Mouse (Mus musculus): Measurements from ENCODE around the gene Gcnt4.

Gcnt4 gene

DNA sequence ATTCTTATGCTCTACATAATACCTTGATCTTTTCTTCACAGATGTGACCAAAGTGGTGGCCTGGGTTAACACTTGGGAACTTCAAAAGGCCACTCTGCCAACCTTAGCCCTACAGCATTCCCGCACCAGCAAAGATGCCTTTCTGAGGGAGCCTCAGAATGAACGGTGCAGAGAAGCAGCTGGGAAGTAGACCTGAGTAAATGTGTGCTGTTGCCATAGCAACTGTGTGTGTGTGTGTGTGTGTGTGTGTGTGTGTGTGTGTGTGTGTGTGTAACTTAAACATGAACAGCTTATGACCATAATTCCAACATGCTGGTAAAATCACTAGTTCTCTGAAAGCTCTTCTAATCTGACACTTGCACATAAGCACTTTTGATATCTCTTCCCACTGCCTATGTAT, 27.4 kb downstream of the Gcnt4 start:
- DNase-seq: no peak

- DNase-seq: no peak
Measured at GRCm38 (mm10) chr13:96956466-96956865, 32.0 kb downstream of the Gcnt4 start.

GRCm38 (mm10) chr13:96960019-96960418, 35.5 kb downstream of the Gcnt4 start:
- DNase-seq: no peak

- no peak for DNase-seq
Measured at GRCm38 (mm10) chr13:96961366-96962157, 37.1 kb downstream of the Gcnt4 start.

- DNase-seq: no peak
Measured at GRCm38 (mm10) chr13:96962801-96963200, 38.3 kb downstream of the Gcnt4 start.

DNA sequence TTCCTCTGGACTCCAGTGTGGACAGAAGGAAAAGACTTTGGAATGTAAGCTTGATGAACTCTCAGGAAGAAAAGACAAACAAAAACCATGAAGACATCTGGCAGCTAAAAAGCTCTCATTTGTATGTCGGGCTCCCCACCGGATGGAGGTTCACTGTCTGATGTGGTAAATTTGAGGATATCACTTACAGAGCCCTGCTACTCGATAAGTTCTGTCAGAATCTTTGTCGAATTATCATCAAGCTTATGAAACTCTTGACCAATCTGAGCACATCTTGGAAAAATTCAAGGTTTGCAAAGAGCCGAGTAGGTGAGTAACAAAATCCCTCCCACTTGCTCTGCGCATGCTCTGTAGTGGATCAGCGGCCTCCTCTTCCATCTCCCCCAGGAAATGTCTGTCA, 40.5 kb downstream of the Gcnt4 start:
- no peak for DNase-seq

GRCm38 (mm10) chr13:96966210-96967089, 42.0 kb downstream of the Gcnt4 start:
- no peak for DNase-seq

- no peak for DNase-seq
Measured at GRCm38 (mm10) chr13:96967091-96967490, 42.6 kb downstream of the Gcnt4 start.

- DNase-seq: no peak
Measured at GRCm38 (mm10) chr13:96967822-96968221, 43.3 kb downstream of the Gcnt4 start.

GRCm38 (mm10) chr13:96971076-96971475, 46.6 kb downstream of the Gcnt4 start:
- DNase-seq: no peak

DNA sequence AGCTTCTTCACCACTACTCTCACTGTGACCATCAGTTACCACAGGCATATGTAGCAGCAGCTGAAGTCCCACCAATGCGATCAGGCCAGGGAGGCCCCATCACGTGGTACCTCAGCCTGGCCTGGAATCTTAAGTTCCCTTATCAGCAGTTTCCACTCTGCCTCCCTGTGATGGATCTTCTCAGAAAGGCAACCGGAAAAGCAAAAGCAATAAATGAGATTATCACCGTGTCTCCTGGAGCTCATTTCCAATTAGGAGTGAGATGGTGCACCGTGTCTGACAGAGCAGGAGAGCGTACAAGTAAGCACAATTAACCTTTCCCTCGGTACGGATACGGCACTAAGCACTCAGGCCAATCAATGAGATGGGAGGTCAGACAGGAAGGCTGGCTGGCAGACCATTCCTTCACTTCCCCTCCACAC, 47.4 kb downstream of the Gcnt4 start:
- DNase-seq: no peak

DNA sequence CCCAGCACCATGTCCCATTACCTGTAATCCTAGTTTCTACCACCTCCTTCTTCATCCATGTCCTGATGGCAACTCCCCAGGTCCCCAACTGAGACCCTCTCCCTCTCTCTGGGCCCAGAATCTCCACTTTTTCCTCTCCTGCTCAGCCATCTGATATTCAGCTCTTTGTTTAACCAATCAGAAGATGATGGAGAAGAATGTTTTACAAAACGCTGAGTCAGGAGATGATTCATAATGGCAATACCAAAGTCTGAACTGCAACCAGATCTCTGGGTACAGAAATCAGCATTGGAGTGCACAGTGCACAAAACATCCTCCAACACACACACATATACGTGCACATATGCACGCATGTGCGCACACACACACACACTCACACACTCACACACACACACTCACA, 48.8 kb downstream of the Gcnt4 start:
- DNase-seq: no peak

DNA sequence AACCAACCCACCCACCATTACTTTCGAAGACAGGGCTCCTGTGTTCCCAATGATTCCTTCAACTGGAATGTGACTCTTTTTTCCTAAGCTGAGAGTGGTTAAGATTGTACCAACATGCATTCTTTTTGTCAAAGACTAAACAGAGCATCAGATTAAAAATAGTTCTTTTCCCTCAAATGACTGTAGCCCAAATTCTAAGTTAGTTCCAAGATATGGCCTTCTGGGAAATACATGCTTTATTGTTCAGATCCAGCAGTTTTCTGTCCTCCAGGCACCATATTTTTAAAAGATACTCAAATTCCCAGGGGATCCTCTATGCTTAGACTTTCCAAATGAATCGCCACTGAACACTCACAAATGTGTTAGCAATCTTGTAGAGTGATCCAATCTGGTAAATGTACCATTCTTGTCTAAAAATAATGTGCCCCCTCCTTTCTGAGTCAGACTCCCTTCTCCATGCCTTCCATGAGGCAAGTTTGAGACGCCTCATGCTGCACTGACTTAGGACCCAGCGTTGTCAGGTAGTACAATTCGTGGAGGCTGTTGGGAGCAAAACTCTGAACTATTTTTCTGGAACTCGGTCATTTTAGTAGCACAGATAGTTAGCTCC, 52.6 kb downstream of the Gcnt4 start:
- no peak for DNase-seq

- no peak for DNase-seq
Measured at GRCm38 (mm10) chr13:96980561-96980960, 56.1 kb downstream of the Gcnt4 start.

DNA sequence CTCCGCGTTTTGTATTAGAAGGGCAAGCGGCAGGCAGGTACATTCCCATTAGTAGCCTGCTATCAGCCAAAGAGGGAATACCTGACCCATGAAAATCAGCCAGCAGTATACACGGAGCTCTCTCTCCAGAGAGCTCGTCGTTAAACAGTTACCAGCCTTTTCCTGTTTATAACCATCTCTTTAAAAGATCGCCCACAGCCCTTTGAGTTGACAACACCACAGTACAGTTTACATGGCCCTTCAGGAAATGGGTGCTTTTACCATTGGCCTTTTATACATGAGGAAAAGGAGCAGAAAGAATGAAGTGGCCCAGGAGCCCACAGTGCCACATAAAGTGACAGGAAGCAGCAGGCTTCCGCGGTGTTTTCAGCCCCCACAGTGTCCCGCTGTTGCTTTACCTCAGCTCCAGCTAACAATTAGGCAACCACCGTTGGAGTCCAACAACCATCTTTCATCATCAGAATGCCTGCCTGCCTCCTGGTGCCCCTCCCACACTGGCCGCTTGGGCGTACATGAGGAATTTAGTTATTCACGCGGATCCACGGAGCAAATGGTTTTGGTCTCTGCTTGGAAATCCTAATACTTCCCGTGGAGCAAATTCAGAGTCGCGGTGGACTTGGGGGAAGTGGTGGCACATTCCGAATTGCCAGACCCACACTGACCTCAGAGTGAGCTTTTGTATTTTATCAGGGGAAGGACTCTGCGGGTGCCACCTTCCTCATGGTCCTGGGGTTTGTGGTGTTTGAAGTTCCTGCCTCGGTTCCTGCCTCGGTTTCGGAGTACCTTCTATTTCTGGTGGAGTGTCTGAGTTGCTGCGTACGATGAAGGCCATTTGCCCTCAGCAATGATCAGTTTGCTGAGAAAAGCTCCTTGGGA, 59.0 kb downstream of the Gcnt4 start:
- peak; percentile 67 for DNase-seq

DNA sequence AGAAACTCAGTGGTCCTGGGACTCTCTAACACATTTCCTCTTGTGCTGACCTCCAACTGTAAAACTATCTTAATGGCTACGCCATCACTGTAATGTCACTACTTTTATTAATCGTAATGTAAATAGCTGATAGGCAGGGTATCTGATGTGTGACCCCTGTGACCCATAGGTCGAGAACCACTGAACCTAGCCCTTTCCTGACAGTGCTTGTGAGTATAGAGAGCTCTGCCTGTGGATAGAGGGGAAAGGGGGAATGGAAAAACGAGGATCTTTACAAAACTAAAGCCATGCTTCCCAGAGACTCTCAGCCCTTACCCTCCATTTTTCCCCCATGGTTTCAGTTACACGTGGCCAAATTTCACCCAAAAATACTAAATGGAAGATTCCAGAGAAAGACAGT, 60.2 kb downstream of the Gcnt4 start:
- DNase-seq: no peak

DNA sequence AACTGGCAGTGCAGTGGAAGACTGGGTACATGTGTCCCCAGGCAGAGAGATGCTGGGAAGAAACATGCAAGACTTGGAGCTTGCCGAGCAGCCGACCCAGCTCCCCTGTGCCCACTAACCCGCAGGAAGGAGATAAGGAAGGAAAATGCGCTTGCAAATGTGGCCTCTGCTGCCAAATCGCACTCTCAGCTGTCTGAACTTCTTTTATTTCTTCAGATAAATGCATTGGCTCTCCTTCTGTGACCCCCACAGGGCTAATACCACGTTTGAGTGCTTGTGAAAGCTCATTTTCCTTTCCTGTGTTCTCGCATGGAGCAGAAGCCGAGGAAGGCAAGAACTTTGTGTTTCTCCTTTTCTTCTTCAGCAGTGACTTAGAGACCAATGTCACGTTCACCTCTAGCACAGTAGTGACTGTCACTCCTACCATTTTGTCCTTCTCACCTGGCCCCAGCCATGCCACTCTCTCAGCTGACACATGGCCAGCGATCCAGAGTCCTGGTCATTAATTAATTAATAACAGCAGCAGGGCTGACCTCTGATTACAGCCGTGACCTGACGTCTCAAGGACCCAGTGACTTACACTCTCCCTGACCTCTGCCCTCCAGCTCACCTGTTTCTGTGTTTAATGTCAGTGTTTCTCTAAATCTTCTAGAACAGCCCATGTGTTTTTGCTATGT, 61.2 kb downstream of the Gcnt4 start:
- DNase-seq: no peak

DNA sequence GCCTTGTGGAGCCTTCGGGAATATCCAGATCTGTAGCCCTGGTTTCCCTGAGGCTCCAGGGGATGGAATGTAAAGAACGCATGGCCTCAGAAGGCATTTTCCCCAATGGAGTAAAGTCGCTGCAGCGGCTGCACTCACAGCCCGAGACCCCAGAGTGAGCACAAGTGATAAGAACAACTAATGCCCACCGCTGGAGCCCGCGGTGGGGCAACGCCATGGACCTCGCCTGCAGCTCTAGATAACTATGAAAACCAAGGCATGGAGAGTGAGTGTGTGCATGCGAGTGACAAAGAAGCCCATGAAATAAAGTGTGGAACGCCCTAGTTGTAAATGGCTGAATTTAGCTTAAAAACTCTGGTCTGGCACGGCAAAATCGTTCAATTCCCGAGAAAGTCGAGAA, 64.6 kb downstream of the Gcnt4 start:
- no peak for DNase-seq

- no peak for DNase-seq
Measured at GRCm38 (mm10) chr13:96990045-96990444, 65.6 kb downstream of the Gcnt4 start.

DNA sequence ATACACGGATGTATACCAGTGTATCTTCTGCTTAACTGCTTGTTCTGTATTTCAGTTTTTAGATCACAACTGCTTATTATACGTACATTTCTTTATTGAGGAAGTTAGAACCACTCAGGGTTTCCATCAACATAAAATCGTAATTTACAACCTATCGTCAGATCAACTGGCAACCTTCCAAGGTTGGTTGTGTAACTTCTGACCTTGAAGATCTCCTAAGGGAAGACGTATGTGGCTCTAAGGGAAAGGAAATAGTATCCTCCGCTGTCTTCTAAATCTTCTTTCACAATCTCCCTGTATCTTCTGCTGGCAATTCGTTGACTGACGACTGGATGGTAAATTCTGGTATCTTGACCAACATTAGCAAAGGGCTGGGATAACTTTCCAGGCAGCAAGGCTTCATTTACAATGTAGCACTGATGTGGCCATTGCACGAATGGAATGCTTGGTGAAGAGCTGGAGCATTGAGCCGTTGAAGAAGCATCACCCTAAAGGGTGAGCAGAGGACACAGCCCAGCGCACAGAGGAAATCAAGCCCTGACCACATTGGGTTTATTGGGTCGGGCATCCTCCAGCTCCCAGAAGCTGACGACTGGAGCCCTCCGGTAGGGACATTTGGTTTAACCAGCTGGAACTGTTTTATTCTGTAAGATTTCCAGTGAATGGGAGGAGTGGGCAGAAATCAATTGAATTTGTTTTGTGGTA, 66.2 kb downstream of the Gcnt4 start:
- DNase-seq: no peak

GRCm38 (mm10) chr13:96993291-96993989, 69.0 kb downstream of the Gcnt4 start:
- peak; percentile 34 for DNase-seq

Measured in kidney, adult 18-20 months (tissue).